Mouse (Mus musculus): ENCODE measurements around the gene Sbno2. TPM values are rescaled to one million over a fixed set of nuclear protein-coding genes. Genes with fewer than 3 reads are reported as not detected.

Gene Sbno2
- polyA plus RNA-seq, 1 experiment = 29.4 TPM

DNA sequence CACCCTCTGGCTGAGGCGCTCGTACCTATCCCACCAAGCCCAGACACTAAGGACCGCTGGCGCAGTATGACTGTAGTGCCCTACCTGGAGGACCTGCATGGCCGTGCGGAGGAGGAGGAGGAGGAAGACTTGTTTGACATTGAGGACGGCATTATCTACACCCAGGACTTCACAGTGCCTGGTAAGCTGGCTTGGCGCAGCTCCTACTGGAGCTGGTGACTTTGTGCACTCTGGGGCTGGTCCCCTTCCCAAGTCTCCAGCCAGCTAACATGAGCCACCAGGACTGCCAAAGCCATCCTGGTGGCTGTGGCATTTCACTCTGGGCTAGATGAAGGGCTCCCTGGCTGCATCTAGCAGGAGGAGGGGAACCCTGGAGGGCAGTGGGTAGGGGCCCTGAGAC, 22.5 kb upstream of the Sbno2 start:
- no peak overlapping the region for H3ac ChIP-seq (ENCODE audit: control insufficient read depth, insufficient read length, low read depth)
- H3K36me3 ChIP-seq (ENCODE audit: control insufficient read depth, insufficient read depth) = peaks cover 80% of the 10 kb centered on the region
- TF ChIP-seq FOSL1 (IDR thresholded peaks at IDR 0.05; ENCODE audit: insufficient read depth, low read length, poor library complexity, severe bottlenecking) (no peak), MYOG (IDR thresholded peaks at IDR 0.05; ENCODE audit: control insufficient read depth, extremely low read depth, insufficient read length) (no peak), MYOD1 (IDR thresholded peaks at IDR 0.05; ENCODE audit: control insufficient read depth, insufficient read length, low read depth) (no peak), CEBPB (IDR thresholded peaks at IDR 0.05; ENCODE audit: low read depth) (no peak), MAX (IDR thresholded peaks at IDR 0.05) (no peak), CTCF (IDR thresholded peaks at IDR 0.05; ENCODE audit: control insufficient read depth, insufficient read depth, insufficient read length) (no peak), USF1 (IDR thresholded peaks at IDR 0.05; ENCODE audit: low read depth) (no peak)
- peaks cover 26% of the 10 kb centered on the region for H3K79me3 ChIP-seq (ENCODE audit: low read depth)
- no peak overlapping the region for H3K4me3 ChIP-seq (ENCODE audit: insufficient read depth, poor library complexity, severe bottlenecking)
- no peaks in the 10 kb centered on the region for H3K27me3 ChIP-seq (ENCODE audit: control insufficient read depth, insufficient read depth, insufficient read length)
- H3K79me2 ChIP-seq (ENCODE audit: control insufficient read depth, insufficient read depth) = peaks cover 38% of the 10 kb centered on the region

GRCm38 (mm10) chr10:80123932-80124562, 18.7 kb upstream of the Sbno2 start:
- no peak overlapping the region for H3ac ChIP-seq (ENCODE audit: control insufficient read depth, insufficient read length, low read depth)
- TF ChIP-seq MYOD1 (IDR thresholded peaks at IDR 0.05; ENCODE audit: control insufficient read depth, insufficient read length, low read depth) = no peak
- TF ChIP-seq CTCF (IDR thresholded peaks at IDR 0.05; ENCODE audit: control insufficient read depth, insufficient read depth, insufficient read length) = no peak
- TF ChIP-seq MAX (IDR thresholded peaks at IDR 0.05) = no peak
- no peak for TF ChIP-seq CEBPB (IDR thresholded peaks at IDR 0.05; ENCODE audit: low read depth)
- no peak for TF ChIP-seq MYOG (IDR thresholded peaks at IDR 0.05; ENCODE audit: control insufficient read depth, extremely low read depth, insufficient read length)
- no peak for TF ChIP-seq FOSL1 (IDR thresholded peaks at IDR 0.05; ENCODE audit: insufficient read depth, low read length, poor library complexity, severe bottlenecking)
- peaks cover 75% of the 10 kb centered on the region for H3K36me3 ChIP-seq (ENCODE audit: control insufficient read depth, insufficient read depth)
- no peak overlapping the region for H3K4me3 ChIP-seq (ENCODE audit: insufficient read depth, poor library complexity, severe bottlenecking)
- H3K79me2 ChIP-seq (ENCODE audit: control insufficient read depth, insufficient read depth) = peaks cover 76% of the 10 kb centered on the region
- H3K79me3 ChIP-seq (ENCODE audit: low read depth) = peaks cover 64% of the 10 kb centered on the region
- H3K27me3 ChIP-seq (ENCODE audit: control insufficient read depth, insufficient read depth, insufficient read length) = no peaks in the 10 kb centered on the region

DNA sequence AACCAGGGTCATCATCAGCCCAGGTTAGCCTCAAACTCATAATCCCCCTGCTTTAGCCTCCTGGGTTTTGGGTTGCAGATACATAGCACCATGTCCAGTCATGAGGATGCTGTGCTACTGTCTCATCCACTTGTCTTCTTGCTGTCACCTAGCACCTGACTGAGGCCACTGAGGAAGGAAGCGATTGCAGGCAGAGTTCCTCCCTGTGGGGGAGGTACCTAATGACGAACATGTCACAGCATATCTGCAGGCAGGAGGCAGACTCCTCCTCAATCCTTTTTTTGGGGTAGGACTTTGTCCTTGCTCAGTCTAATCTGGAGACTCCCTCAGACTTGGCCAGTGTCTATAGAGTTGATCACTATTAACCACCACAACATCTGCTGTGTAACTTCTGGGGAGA, 16.3 kb upstream of the Sbno2 start:
- H3K4me3 ChIP-seq (ENCODE audit: insufficient read depth, poor library complexity, severe bottlenecking) = no peak overlapping the region
- TF ChIP-seq MYOG (IDR thresholded peaks at IDR 0.05; ENCODE audit: control insufficient read depth, extremely low read depth, insufficient read length) (no peak), FOSL1 (IDR thresholded peaks at IDR 0.05; ENCODE audit: insufficient read depth, low read length, poor library complexity, severe bottlenecking) (no peak), CEBPB (IDR thresholded peaks at IDR 0.05; ENCODE audit: low read depth) (no peak), MYOD1 (IDR thresholded peaks at IDR 0.05; ENCODE audit: control insufficient read depth, insufficient read length, low read depth) (no peak), USF1 (IDR thresholded peaks at IDR 0.05; ENCODE audit: low read depth) (no peak), CTCF (IDR thresholded peaks at IDR 0.05; ENCODE audit: control insufficient read depth, insufficient read depth, insufficient read length) (no peak), MAX (IDR thresholded peaks at IDR 0.05) (no peak)
- peaks cover 71% of the 10 kb centered on the region for H3K36me3 ChIP-seq (ENCODE audit: control insufficient read depth, insufficient read depth)
- H3ac ChIP-seq (ENCODE audit: control insufficient read depth, insufficient read length, low read depth) = no peak overlapping the region
- peaks cover 100% of the 10 kb centered on the region for H3K79me2 ChIP-seq (ENCODE audit: control insufficient read depth, insufficient read depth)
- no peaks in the 10 kb centered on the region for H3K27me3 ChIP-seq (ENCODE audit: control insufficient read depth, insufficient read depth, insufficient read length)
- peaks cover 88% of the 10 kb centered on the region for H3K79me3 ChIP-seq (ENCODE audit: low read depth)

DNA sequence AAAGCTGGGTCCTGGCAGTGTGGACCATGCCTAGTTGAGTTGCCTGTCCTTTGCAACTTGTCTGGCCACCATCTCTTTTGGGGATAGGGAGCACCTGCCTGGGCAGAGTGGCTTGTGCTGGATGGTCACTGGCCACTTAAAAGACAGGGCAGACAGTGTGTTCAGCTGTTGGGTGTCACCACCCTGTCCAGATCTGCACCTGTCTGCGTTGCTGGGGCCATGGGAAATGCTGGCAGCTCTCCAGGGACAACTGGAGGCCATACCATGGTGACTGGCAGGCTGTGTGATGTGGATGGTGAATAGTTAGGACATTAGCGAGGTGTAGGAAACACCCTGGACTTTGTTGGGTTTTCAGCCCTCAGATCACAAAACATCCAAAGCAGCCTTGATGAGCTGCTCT, 14.8 kb upstream of the Sbno2 start:
- Histone ChIP-seq H3K36me3 (ENCODE audit: control insufficient read depth, insufficient read depth) (peaks cover 60% of the 10 kb centered on the region), H3ac (ENCODE audit: control insufficient read depth, insufficient read length, low read depth) (no peak overlapping the region), H3K4me3 (ENCODE audit: insufficient read depth, poor library complexity, severe bottlenecking) (no peak overlapping the region), H3K79me2 (ENCODE audit: control insufficient read depth, insufficient read depth) (peaks cover 96% of the 10 kb centered on the region), H3K79me3 (ENCODE audit: low read depth) (peaks cover 92% of the 10 kb centered on the region), H3K27me3 (ENCODE audit: control insufficient read depth, insufficient read depth, insufficient read length) (no peaks in the 10 kb centered on the region)
- peak; percentile 21 for TF ChIP-seq MYOD1 (IDR thresholded peaks at IDR 0.05; ENCODE audit: control insufficient read depth, insufficient read length, low read depth)
- TF ChIP-seq MAX (IDR thresholded peaks at IDR 0.05) = no peak

DNA sequence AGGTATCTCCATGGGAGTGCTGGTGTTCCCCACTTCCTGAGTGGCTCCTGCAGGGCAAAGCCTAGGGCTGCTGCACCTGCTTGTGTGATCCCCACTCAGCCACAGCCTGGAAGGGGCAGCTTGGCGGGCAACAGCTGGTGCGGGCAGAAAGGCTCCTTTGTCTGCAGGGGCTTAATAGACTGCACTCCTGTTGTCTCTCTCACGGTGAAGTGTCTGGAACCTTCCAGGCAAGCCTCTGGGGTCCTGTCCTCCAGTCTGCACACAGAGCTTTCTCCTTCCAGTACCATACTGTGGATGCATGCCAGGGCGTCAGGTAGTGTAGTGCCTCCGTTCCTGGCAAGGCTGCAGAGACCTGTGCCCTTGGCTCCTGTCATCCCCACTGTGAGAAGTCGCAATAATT, 13.2 kb upstream of the Sbno2 start:
- H3K36me3 ChIP-seq (ENCODE audit: control insufficient read depth, insufficient read depth) = peaks cover 46% of the 10 kb centered on the region
- H3K4me3 ChIP-seq (ENCODE audit: insufficient read depth, poor library complexity, severe bottlenecking) = no peak overlapping the region
- peaks cover 78% of the 10 kb centered on the region for H3K79me3 ChIP-seq (ENCODE audit: low read depth)
- no peaks in the 10 kb centered on the region for H3K27me3 ChIP-seq (ENCODE audit: control insufficient read depth, insufficient read depth, insufficient read length)
- TF ChIP-seq MYOG (IDR thresholded peaks at IDR 0.05; ENCODE audit: control insufficient read depth, extremely low read depth, insufficient read length) (no peak), CTCF (IDR thresholded peaks at IDR 0.05; ENCODE audit: control insufficient read depth, insufficient read depth, insufficient read length) (no peak), MYOD1 (IDR thresholded peaks at IDR 0.05; ENCODE audit: control insufficient read depth, insufficient read length, low read depth) (no peak), FOSL1 (IDR thresholded peaks at IDR 0.05; ENCODE audit: insufficient read depth, low read length, poor library complexity, severe bottlenecking) (no peak), CEBPB (IDR thresholded peaks at IDR 0.05; ENCODE audit: low read depth) (no peak), USF1 (IDR thresholded peaks at IDR 0.05; ENCODE audit: low read depth) (no peak), MAX (IDR thresholded peaks at IDR 0.05) (no peak)
- H3K79me2 ChIP-seq (ENCODE audit: control insufficient read depth, insufficient read depth) = peaks cover 80% of the 10 kb centered on the region
- peak overlapping the region; percentile 9 for H3ac ChIP-seq (ENCODE audit: control insufficient read depth, insufficient read length, low read depth)

GRCm38 (mm10) chr10:80117736-80118135, 12.4 kb upstream of the Sbno2 start:
- TF ChIP-seq MAX (IDR thresholded peaks at IDR 0.05) = no peak
- no peak for TF ChIP-seq CTCF (IDR thresholded peaks at IDR 0.05; ENCODE audit: control insufficient read depth, insufficient read depth, insufficient read length)
- no peak for TF ChIP-seq USF1 (IDR thresholded peaks at IDR 0.05; ENCODE audit: low read depth)
- TF ChIP-seq MYOD1 (IDR thresholded peaks at IDR 0.05; ENCODE audit: control insufficient read depth, insufficient read length, low read depth) = no peak
- no peak for TF ChIP-seq CEBPB (IDR thresholded peaks at IDR 0.05; ENCODE audit: low read depth)
- no peak for TF ChIP-seq FOSL1 (IDR thresholded peaks at IDR 0.05; ENCODE audit: insufficient read depth, low read length, poor library complexity, severe bottlenecking)
- TF ChIP-seq MYOG (IDR thresholded peaks at IDR 0.05; ENCODE audit: control insufficient read depth, extremely low read depth, insufficient read length) = no peak
- peaks cover 40% of the 10 kb centered on the region for H3K36me3 ChIP-seq (ENCODE audit: control insufficient read depth, insufficient read depth)
- H3K4me3 ChIP-seq (ENCODE audit: insufficient read depth, poor library complexity, severe bottlenecking) = peak overlapping the region; percentile 100
- peak overlapping the region; percentile 96 for H3ac ChIP-seq (ENCODE audit: control insufficient read depth, insufficient read length, low read depth)
- peaks cover 72% of the 10 kb centered on the region for H3K79me2 ChIP-seq (ENCODE audit: control insufficient read depth, insufficient read depth)
- peaks cover 70% of the 10 kb centered on the region for H3K79me3 ChIP-seq (ENCODE audit: low read depth)
- no peaks in the 10 kb centered on the region for H3K27me3 ChIP-seq (ENCODE audit: control insufficient read depth, insufficient read depth, insufficient read length)
